Comparison of ENCODE assay signal across 8 mouse cellular contexts in the genomic region with DNA sequence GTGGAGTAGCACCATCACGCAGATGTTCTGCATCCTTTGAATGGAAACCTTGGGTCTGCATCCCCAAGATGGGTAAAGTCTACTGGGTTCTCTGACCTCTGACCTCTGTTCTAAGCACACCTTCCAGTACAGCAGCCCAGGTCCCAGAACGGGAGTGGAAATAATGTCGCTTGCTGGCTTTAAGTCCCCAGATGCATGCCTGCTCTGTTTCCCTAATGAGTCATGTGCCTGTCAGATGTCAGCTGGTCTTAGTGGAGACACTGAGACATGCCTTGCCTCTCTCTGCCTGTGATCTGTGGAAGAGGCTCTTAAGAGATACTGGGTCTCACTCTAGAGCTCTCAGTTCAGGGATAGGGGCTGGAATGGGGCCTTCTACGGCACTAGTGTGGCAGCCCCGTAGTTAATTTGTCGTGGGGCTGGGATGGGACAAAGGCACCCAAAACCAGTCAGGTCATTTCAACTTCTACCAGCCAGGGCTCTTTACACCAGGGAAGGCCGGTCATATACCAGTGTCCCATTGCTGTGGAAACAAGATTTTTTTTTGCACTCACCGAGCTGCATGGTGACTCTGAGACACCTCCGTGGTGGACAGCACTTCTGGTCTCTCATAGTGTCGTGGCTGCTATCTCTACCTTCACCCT.
DNase-seq lines count a peak whose midpoint lies in the region; ATAC-seq and TF ChIP-seq lines count a peak whose summit lies in the region.

No protein-coding gene starts in this region.

- no peak for TF ChIP-seq POLR2A in brain, embryonic 14.5 days (IDR thresholded peaks at IDR 0.05; ENCODE audit: borderline replicate concordance, extremely low read depth, insufficient read depth, insufficient read length, poor library complexity, severe bottlenecking)

- peak overlapping the region; percentile 93 for H3K27ac ChIP-seq in kidney, embryonic 15.5 days
- peak overlapping the region; percentile 98 for H3K27ac ChIP-seq in hindbrain, embryonic 11.5 days (ENCODE audit: low read depth, low read length)
- H3K27ac ChIP-seq in midbrain, postnatal 0 days (ENCODE audit: low read depth, low read length) = peak overlapping the region; percentile 91

- H3K27me3 ChIP-seq in kidney, embryonic 15.5 days = no peaks in the 10 kb centered on the region
- H3K27me3 ChIP-seq in hindbrain, embryonic 11.5 days (ENCODE audit: control insufficient read depth, insufficient read depth, low read length) = no peaks in the 10 kb centered on the region
- H3K27me3 ChIP-seq in midbrain, postnatal 0 days (ENCODE audit: insufficient read depth, low read length) = no peaks in the 10 kb centered on the region

- no peak for ATAC-seq in kidney, embryonic 15.5 days (replicated peaks; ENCODE audit: low FRiP score)
- ATAC-seq in hindbrain, embryonic 11.5 days (ENCODE audit: low FRiP score) = peak; percentile 23; the same call in 1 of the 2 replicates
- no peak for ATAC-seq in midbrain, postnatal 0 days (ENCODE audit: low FRiP score)
- ATAC-seq in megakaryocyte progenitor cell, adult 5-6 weeks (replicated peaks; ENCODE audit: poor library complexity) = no peak
- ATAC-seq in cerebellum, adult (ENCODE audit: insufficient number of reproducible peaks, low FRiP score, low TSS enrichment) = no peak

- DNase-seq in kidney, postnatal 14 days = no peak
- DNase-seq in brain, embryonic 14.5 days (ENCODE audit: low read depth) = peak; percentile 82
- peak; percentile 68 for DNase-seq in hindbrain, embryonic 11.5 days (ENCODE audit: low spot score)
- no peak for DNase-seq in midbrain, postnatal 0 days (ENCODE audit: low spot score)
- no peak for DNase-seq in spleen, adult 18-20 months

- no peak overlapping the region for H3K4me3 ChIP-seq in kidney, embryonic 15.5 days (replicated peaks)
- H3K4me3 ChIP-seq in hindbrain, embryonic 11.5 days (ENCODE audit: low read depth, low read length) = no peak overlapping the region
- H3K4me3 ChIP-seq in midbrain, postnatal 0 days (ENCODE audit: low read depth, low read length) = no peak overlapping the region

- H3K4me2 ChIP-seq in kidney, embryonic 15.5 days = peak overlapping the region; percentile 19; the same call in 1 of the 2 replicates
- peak overlapping the region; percentile 15; the same call in 1 of the 2 replicates for H3K4me2 ChIP-seq in hindbrain, embryonic 11.5 days (replicated peaks; ENCODE audit: low read depth, low read length)
- H3K4me2 ChIP-seq in midbrain, postnatal 0 days (ENCODE audit: low read depth, low read length, poor library complexity, severe bottlenecking) = no peak overlapping the region; the same call in 1 of the 2 replicates

- H3K9ac ChIP-seq in kidney, embryonic 15.5 days = no peak overlapping the region
- H3K9ac ChIP-seq in hindbrain, embryonic 11.5 days (ENCODE audit: low read depth, low read length) = peak overlapping the region; percentile 47
- peak overlapping the region; percentile 14; the same call in 1 of the 2 replicates for H3K9ac ChIP-seq in midbrain, postnatal 0 days (replicated peaks; ENCODE audit: low read length, poor library complexity, severe bottlenecking)

- no peak for TF ChIP-seq CTCF in brain, embryonic 14.5 days (IDR thresholded peaks at IDR 0.05; ENCODE audit: borderline replicate concordance, extremely low read depth, insufficient read depth, insufficient read length)
- TF ChIP-seq CTCF in midbrain, postnatal 0 days (IDR thresholded peaks at IDR 0.05) = no peak

- H3K4me1 ChIP-seq in kidney, embryonic 15.5 days = peaks cover 66% of the 10 kb centered on the region
- peaks cover 51% of the 10 kb centered on the region for H3K4me1 ChIP-seq in hindbrain, embryonic 11.5 days (replicated peaks; ENCODE audit: control insufficient read depth, insufficient read depth, low read length)
- peaks cover 27% of the 10 kb centered on the region for H3K4me1 ChIP-seq in midbrain, postnatal 0 days (ENCODE audit: insufficient read depth, low read length)

- 31% methylated on average over 10 of the region's 10 CpGs for WGBS in kidney, embryonic 15.5 days
- 23% methylated on average over 10 of the region's 10 CpGs for WGBS in hindbrain, embryonic 11.5 days
- WGBS in midbrain, postnatal 0 days = 14% methylated on average over 10 of the region's 10 CpGs

- H3K9me3 ChIP-seq in kidney, embryonic 15.5 days (replicated peaks) = no peaks in the 10 kb centered on the region
- H3K9me3 ChIP-seq in hindbrain, embryonic 11.5 days (ENCODE audit: control insufficient read depth, low read length) = no peaks in the 10 kb centered on the region
- no peaks in the 10 kb centered on the region for H3K9me3 ChIP-seq in midbrain, postnatal 0 days (ENCODE audit: low read length)

- peaks cover 40% of the 10 kb centered on the region for H3K36me3 ChIP-seq in kidney, embryonic 15.5 days
- H3K36me3 ChIP-seq in hindbrain, embryonic 11.5 days (ENCODE audit: control insufficient read depth, insufficient read depth, low read length) = no peaks in the 10 kb centered on the region
- peaks cover 3% of the 10 kb centered on the region; the same call in 1 of the 2 replicates for H3K36me3 ChIP-seq in midbrain, postnatal 0 days (ENCODE audit: insufficient read depth, low read length)

Comparison
In these comparisons a context has a peak if more than half of its experiments do, and no peak if none do; other contexts are left out.
1. DNase-seq: peak in brain, embryonic 14.5 days (single experiment) and hindbrain, embryonic 11.5 days (single experiment); none in kidney, postnatal 14 days (single experiment), midbrain, postnatal 0 days (single experiment) and spleen, adult 18-20 months (0 of 2).
2. Peak in every context shown above with its lines, with median percentiles within 50 percentile points of each other: H3K27ac ChIP-seq.